Mouse (Mus musculus) intestine, embryonic 14.5 days (tissue): Measurements from ENCODE around the gene Trim46. TPM values are rescaled to one million over a fixed set of nuclear protein-coding genes. Genes with fewer than 3 reads are reported as not detected.

Source experiments
- ATAC-seq: fragments of 200-750 bp; cut with Nextera tagmentation; replicated peaks from 2 replicates; pipeline ENCODE4 v1.8.0; 2017; ENCODE audit warnings: low read depth, moderate number of reproducible peaks, moderate TSS enrichment, moderate library complexity; ENCODE audit not compliant: low FRiP score, low TSS enrichment
- DNase-seq: peaks from one replicate; pipeline ENCODE4 v3.0.0-alpha.2; 2018; ENCODE audit warnings: low spot score
- H3K27ac ChIP-seq: fragments of 300-500 bp; sonication (generic); 2 replicates; pipeline ENCODE4 v1.5.1; 2014; ENCODE audit warnings: low read depth, mild to moderate bottlenecking, control low read depth
- H3K27me3 ChIP-seq: fragments of 300-500 bp; sonication (generic); replicated peaks from 2 replicates; pipeline ENCODE4 v1.6.1; 2014; ENCODE audit warnings: low read length, control low read depth; ENCODE audit not compliant: control insufficient read depth, insufficient read depth
- H3K36me3 ChIP-seq: fragments of 300-500 bp; sonication (generic); 2 replicates; pipeline ENCODE4 v1.6.1; 2014; ENCODE audit warnings: low read length, control low read depth; ENCODE audit not compliant: control insufficient read depth, insufficient read depth
- H3K4me1 ChIP-seq: fragments of 300-500 bp; sonication (generic); replicated peaks from 2 replicates; pipeline ENCODE4 v1.6.1; 2014; ENCODE audit warnings: low read length, control low read depth, mixed read lengths; ENCODE audit not compliant: control insufficient read depth, insufficient read depth
- H3K4me2 ChIP-seq: fragments of 300-500 bp; sonication (generic); 2 replicates; pipeline ENCODE4 v1.6.1; 2014; ENCODE audit warnings: low read length
- H3K4me3 ChIP-seq: fragments of 300-500 bp; sonication (generic); 2 replicates; pipeline ENCODE4 v1.5.1; 2014; ENCODE audit warnings: low read depth, low read length, control low read depth, mixed read lengths
- H3K9ac ChIP-seq: fragments of 300-500 bp; sonication (generic); 2 replicates; pipeline ENCODE4 v1.6.1; 2014; ENCODE audit warnings: mild to moderate bottlenecking, low read length
- H3K9me3 ChIP-seq: fragments of 300-500 bp; sonication (generic); 2 replicates; pipeline ENCODE4 v1.6.1; 2016; ENCODE audit warnings: low read length, control low read depth; ENCODE audit not compliant: control insufficient read depth
- WGBS: fragments of 180-500 bp; shearing (Covaris S2); extraction: QIAGEN DNeasy Blood & Tissue Kit; methylation state at CpG from one replicate; pipeline ENCODE4 v1.1.7; 2014; 5-methylcytosine and 5-hydroxymethylcytosine counted together
- polyA plus RNA-seq: library from polyadenylated mRNA; unstranded; fragments of >200 nt; fragmentation: Nextera tagmentation; extraction: Ambion mirVana; gene quantifications from 2 replicates; pipeline ENCODE4 v1.2.1, GENCODE M21; 2014

Gene Trim46
- polyA plus RNA-seq, result 3.3 and 3.5 TPM in 2 replicates

DNA sequence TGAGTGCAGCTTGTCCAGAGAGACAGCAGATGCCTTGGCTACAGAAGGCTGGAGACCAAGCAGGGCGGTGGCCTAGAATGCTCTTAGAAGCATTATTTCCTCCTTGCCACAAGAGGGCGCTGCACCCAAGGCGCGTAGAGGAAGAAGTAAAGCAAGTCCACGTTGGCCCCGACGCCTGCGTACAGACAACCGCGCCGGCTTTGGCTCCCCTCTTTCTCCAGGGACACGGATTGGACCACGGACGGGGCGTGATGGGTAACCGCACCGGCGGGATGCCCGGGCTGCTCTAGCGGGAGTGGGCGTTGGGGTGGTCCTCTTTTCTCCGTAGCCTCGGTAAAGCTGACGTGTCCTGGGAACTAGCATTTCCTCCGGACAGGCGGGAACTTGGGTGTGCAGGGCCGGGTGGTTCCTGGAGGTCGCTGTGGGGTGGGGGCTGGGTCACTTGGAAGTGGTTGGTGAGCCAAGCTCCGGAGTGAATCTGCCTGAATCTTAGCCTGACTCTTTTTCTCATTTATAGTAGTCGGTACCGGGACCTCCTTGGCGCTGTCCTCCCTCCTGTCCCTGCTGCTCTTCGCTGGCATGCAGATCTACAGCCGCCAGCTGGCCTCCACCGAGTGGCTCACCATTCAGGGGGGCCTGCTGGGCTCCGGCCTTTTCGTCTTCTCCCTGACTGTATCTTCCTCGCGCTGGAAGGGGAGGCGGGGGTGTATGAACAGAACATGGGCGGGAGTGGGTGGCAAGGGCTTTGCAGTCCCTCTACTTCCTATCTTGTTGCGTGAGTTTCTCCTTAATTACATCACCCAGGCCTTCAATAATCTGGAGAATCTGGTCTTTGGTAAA is at the start of gene Trim46:
Trim46 (minus strand) TSS at position 49 of the 840 bp plus-strand sequence.
- under 1% methylated on average over 42 of the region's 42 CpGs for WGBS
- H3K9ac ChIP-seq, result peak within 1 kb of the TSS; percentile 71
- peak within 1 kb of the TSS; percentile 52 for H3K27ac ChIP-seq
- peaks cover 31% of the 10 kb centered on the region for H3K4me1 ChIP-seq
- peak within 1 kb of the TSS; percentile 89 for H3K4me2 ChIP-seq
- DNase-seq (peak; percentile 92), ATAC-seq (peak; percentile 69)
- peaks cover 9% of the 10 kb centered on the region for H3K36me3 ChIP-seq
- H3K27me3 ChIP-seq, result no peaks in the 10 kb centered on the region
- peak within 1 kb of the TSS; percentile 65 for H3K4me3 ChIP-seq
- no peaks in the 10 kb centered on the region for H3K9me3 ChIP-seq

DNA sequence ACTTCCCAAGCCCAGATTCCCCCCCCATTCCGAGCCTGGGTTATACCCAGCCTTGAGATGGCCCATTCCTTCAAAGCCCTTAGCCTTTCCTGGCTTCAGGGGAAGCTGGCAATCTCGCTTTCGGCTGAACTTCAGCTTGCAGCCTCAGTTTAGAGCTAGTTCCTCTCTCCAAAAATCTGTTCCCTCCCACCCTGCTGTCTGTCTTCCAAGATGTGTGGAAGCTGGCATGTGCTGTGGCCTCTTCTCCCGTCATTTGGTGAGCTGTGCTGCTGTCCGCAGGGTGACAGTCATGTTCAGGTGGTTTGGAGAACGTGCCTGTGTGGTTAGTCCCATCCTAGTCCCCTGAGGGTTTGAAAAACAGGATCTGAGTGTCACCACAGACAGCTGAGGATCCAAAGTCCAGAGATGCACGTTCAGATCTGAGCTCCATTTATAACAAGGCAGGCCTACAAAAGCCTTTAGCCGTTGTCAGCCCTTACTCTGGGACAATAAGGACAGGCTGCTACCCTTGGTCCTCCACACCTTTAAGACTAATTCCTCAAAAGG is 49.6 kb upstream of the Trim46 start:
- no peak for ATAC-seq
- Histone ChIP-seq H3K27me3 (no peaks in the 10 kb centered on the region), H3K4me1 (0 out of 2 replicates have a peak, but pooled peaks cover 5% of the 10 kb centered on the region), H3K36me3 (no peaks in the 10 kb centered on the region), H3K4me2 (no peak overlapping the region), H3K4me3 (no peak overlapping the region), H3K27ac (no peak overlapping the region), H3K9me3 (no peaks in the 10 kb centered on the region), H3K9ac (no peak overlapping the region)
- no peak for DNase-seq
- WGBS, result 77% methylated on average over 8 of the region's 8 CpGs

DNA sequence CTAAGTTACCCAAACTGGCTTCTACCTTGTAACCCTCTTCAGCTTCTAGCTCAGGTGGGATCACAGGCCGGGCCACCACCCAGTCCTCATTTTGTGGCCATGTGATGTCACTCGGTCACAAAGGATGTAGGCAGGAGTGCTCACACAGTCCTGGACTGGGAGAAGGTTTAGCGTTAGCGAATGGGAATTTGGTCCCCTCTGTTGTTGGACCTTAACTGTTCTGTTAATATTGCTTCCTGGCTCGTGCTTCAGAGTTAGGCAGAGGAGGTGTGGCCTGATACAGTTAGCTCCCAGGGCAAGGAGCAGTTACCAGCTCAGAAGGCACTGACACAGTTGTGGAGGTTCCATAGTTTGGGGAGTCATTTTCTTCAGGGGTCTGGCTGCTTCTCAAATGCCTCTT is 48.1 kb upstream of the Trim46 start:
- no peak overlapping the region for H3K4me2 ChIP-seq

DNA sequence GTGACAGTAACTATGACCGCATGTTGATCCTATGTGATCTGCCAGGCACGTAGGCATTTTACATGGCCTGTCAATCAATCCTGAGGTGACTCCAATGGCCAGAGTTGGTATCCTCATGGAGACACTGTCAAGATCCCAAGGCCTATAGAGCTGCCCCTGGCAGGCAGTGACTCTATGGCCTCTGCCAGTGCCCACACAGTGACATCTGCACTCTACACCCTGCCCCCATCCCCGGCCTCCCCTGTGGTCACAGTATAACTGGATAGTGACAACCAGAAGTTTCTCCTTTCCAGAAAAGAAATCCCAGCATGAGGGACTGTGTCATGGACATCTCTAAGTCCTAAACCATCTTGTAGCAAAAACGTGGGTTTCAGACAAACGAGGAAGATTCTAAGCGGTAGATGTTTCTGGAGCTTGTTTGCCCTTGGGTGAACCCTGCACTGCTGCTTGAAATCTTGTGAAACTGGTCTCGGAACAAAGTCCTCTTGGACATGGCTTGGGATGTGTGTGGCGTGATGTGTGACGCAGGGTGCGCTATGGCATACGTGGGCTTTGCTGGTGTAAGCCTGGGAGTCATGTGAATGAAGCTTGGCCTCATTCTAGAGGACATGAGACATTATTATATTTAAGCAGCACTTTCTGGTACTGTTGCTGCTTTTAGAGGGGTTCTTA is 47.3 kb upstream of the Trim46 start:
- no peak overlapping the region for H3K4me3 ChIP-seq
- H3K27ac ChIP-seq, result no peak overlapping the region
- ATAC-seq, result no peak
- no peak for DNase-seq
- H3K36me3 ChIP-seq, result no peaks in the 10 kb centered on the region
- no peaks in the 10 kb centered on the region for H3K9me3 ChIP-seq
- H3K9ac ChIP-seq, result no peak overlapping the region
- 88% methylated on average over 11 of the region's 11 CpGs for WGBS
- 0 out of 2 replicates have a peak, but pooled peaks cover 5% of the 10 kb centered on the region for H3K4me1 ChIP-seq
- H3K4me2 ChIP-seq, result no peak overlapping the region
- no peaks in the 10 kb centered on the region for H3K27me3 ChIP-seq

More for the DNA sequence above, 48.1 kb upstream of the Trim46 start:
- 71% methylated on average over 5 of the region's 5 CpGs for WGBS
- Histone ChIP-seq H3K27ac (no peak overlapping the region), H3K4me3 (no peak overlapping the region), H3K4me1 (0 out of 2 replicates have a peak, but pooled peaks cover 5% of the 10 kb centered on the region), H3K36me3 (no peaks in the 10 kb centered on the region), H3K9ac (no peak overlapping the region), H3K27me3 (no peaks in the 10 kb centered on the region), H3K9me3 (no peaks in the 10 kb centered on the region)
- no peak for ATAC-seq
- no peak for DNase-seq

DNA sequence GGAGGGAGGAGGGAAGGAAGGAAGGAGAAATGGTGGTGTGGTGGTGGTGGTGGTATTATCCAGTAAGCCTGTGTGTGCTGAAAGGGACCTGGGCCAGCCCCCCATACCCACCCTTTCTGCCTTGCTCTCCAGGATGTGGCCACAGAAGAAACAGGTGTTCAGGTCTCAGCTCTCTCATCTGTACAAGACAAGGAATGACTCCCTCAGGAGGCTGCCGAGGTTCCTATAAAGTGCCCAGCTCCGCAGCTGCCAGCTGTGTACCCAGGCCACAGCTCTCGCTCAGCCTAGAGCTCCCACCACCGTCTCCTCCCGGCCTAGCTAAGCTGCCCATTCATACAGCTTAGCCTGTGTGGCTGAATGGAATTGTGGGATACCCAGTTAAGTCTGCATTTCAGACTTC is 46.2 kb upstream of the Trim46 start:
- H3K36me3 ChIP-seq, result no peaks in the 10 kb centered on the region
- H3K4me2 ChIP-seq, result no peak overlapping the region
- H3K4me3 ChIP-seq, result no peak overlapping the region
- H3K9me3 ChIP-seq, result no peaks in the 10 kb centered on the region
- H3K9ac ChIP-seq, result no peak overlapping the region
- DNase-seq (no peak), ATAC-seq (no peak)
- H3K27me3 ChIP-seq, result no peaks in the 10 kb centered on the region
- 0 out of 2 replicates have a peak, but pooled peaks cover 5% of the 10 kb centered on the region for H3K4me1 ChIP-seq
- WGBS, result 67% methylated on average over 5 of the region's 5 CpGs
- no peak overlapping the region for H3K27ac ChIP-seq

DNA sequence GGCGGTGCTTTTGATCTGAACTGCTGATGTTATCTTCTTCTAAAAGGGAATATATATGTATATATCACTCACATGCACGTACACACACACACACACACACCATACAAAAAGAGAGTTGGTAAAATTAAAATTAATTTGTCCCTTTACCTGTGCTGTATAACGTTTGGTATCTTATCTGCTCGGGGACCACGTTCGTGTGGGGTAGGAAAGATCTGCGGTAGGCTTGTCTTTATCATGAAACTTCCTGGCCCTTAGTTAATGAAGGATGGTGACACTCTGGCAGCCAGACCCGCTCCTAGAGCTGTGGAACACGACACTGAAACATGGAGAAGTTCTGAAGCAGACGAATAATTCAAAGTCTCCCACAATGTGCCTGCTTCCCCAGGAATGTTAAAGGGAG is 45.8 kb upstream of the Trim46 start:
- H3K36me3 ChIP-seq, result no peaks in the 10 kb centered on the region
- H3K4me1 ChIP-seq, result 0 out of 2 replicates have a peak, but pooled peaks cover 5% of the 10 kb centered on the region
- H3K9ac ChIP-seq, result no peak overlapping the region
- H3K27ac ChIP-seq, result no peak overlapping the region
- H3K9me3 ChIP-seq, result no peaks in the 10 kb centered on the region
- ATAC-seq, result no peak
- no peaks in the 10 kb centered on the region for H3K27me3 ChIP-seq
- H3K4me2 ChIP-seq, result no peak overlapping the region
- 59% methylated on average over 10 of the region's 10 CpGs for WGBS
- DNase-seq, result no peak
- no peak overlapping the region for H3K4me3 ChIP-seq

DNA sequence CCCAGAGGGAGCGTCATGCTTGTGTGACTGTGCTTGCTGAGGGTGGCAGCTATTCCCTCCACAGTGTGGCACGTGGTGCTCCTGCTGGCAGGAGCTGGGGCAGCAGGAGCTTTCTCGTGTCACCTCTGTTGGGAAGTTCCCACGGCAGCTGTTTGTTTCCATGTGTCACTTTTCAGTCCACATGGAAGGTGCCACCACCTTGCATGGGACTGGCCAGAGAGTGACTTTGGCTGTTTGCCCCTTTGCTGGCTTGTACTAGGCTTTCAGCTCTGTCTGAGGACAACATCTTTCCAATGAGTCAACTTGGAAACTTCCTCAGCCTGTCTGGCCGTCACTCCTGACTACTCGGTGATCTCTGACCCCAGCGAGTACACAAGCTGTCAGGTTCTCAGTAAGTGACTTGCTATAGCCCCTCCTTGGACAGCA is 42.4 kb upstream of the Trim46 start:
- H3K4me3 ChIP-seq, result no peak overlapping the region
- WGBS, result 31% methylated on average over 7 of the region's 7 CpGs
- H3K4me1 ChIP-seq, result 0 out of 2 replicates have a peak, but pooled peaks cover 5% of the 10 kb centered on the region
- H3K36me3 ChIP-seq, result no peaks in the 10 kb centered on the region
- H3K27me3 ChIP-seq, result no peaks in the 10 kb centered on the region
- H3K9me3 ChIP-seq, result no peaks in the 10 kb centered on the region
- DNase-seq, result no peak
- H3K4me2 ChIP-seq, result no peak overlapping the region
- no peak overlapping the region for H3K27ac ChIP-seq
- H3K9ac ChIP-seq, result no peak overlapping the region
- ATAC-seq, result no peak

DNA sequence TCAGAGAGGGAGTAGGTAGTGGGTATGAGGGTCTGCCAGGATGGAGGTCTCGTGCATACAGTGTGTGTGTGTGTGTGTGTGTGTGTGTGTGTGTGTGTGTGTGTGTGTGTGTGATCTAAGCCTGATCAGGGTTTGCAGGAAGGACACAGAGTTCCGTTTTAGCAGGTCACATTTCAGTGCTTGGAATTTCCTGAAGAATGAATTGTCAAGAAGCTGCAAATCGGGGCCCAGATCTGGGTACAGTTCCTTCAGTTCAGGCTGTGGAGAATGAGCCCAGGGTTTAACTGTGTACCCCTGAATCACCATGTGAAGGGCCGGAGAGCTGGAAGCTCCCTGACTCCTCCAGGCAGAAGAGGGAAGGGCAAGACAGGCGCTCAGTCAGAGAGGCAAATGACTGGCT is 41.2 kb upstream of the Trim46 start:
- H3K36me3 ChIP-seq, result no peaks in the 10 kb centered on the region
- WGBS, result 51% methylated on average over 5 of the region's 5 CpGs
- ATAC-seq (no peak), DNase-seq (no peak)
- no peak overlapping the region for H3K9ac ChIP-seq
- H3K27me3 ChIP-seq, result no peaks in the 10 kb centered on the region
- no peak overlapping the region for H3K4me2 ChIP-seq
- H3K27ac ChIP-seq, result no peak overlapping the region
- H3K4me3 ChIP-seq, result no peak overlapping the region
- no peaks in the 10 kb centered on the region for H3K9me3 ChIP-seq
- H3K4me1 ChIP-seq, result 0 out of 2 replicates have a peak, but pooled peaks cover 5% of the 10 kb centered on the region
